In the genomic region with DNA sequence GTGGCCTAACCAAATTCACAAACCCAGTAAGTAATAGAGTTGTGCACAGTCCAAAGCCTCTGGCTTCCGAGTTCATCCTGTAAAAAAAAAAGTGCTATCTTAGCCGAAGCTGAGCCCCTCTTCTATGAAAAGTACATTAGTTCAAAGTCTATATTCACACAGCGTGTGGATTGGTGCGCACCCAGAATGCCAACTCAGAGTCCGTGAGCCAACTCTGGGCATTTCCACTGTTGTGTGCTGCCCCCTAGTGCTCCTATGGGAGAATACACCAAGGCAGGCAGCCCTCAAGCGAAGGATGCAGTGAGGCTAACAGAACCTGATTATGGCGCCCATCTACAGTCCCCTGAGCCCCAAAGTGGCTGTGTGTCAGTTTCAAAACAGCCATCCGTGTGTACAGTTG, we compare ENCODE assay signal across 9 mouse cellular contexts. TPM values are rescaled to one million over a fixed set of nuclear protein-coding genes. Genes with fewer than 3 reads are reported as not detected.
DNase-seq lines count a peak whose midpoint lies in the region; ATAC-seq lines count a peak whose summit lies in the region.
"Had no signal": no experiment of that assay in that cellular context is flagged by ENCODE, and none has a peak within 500 bp of the region (broad histone marks: within the 10 kb centered on the region; RNA-seq: fewer than 3 reads in every experiment).

No protein-coding gene starts in this region.

- no peak overlapping the region for H3K4me2 ChIP-seq in intestine, embryonic 15.5 days (replicated peaks)

- no peaks in the 10 kb centered on the region for H3K36me3 ChIP-seq in intestine, embryonic 15.5 days
- no peaks in the 10 kb centered on the region for H3K36me3 ChIP-seq in splenic B cell, adult 2 months (ENCODE audit: control insufficient read depth, insufficient read depth, low read length, poor library complexity, severe bottlenecking)

- WGBS in intestine, embryonic 15.5 days, result 14% methylated on average over 8 of the region's 8 CpGs

- H3K4me3 ChIP-seq in intestine, embryonic 15.5 days (replicated peaks), result no peak overlapping the region
- H3K4me3 ChIP-seq: erythroblast, embryonic 14.5 days had no signal

- intact Hi-C loops in left cerebral cortex, postnatal 36 days (cut with DNase I), result loop anchor here (5.0 kb wide), 1 partner anchor 91 kb away; no protein-coding TSS in a partner anchor

- H3K9ac ChIP-seq in intestine, embryonic 15.5 days, result no peak overlapping the region

- no peak overlapping the region for H3K27ac ChIP-seq in intestine, embryonic 15.5 days

- H3K4me1 ChIP-seq in intestine, embryonic 15.5 days (replicated peaks), result no peaks in the 10 kb centered on the region

- no peaks in the 10 kb centered on the region for H3K9me3 ChIP-seq in intestine, embryonic 15.5 days

- peak; percentile 75 for DNase-seq in urinary bladder, postnatal 14 days (ENCODE audit: low spot score)
- no peak for DNase-seq in urinary bladder, postnatal 10 days (ENCODE audit: low spot score)
- peak; percentile 92 for DNase-seq in cerebellum, adult 9-10 months
- DNase-seq in left cerebral cortex, postnatal 36 days (ENCODE audit: low spot score in 2 of 2), result peak; percentile 72 to 76
- DNase-seq in splenic B cell, adult 2 months (ENCODE audit: low read depth, low spot score), result peak; percentile 75

- ATAC-seq in frontal cortex, adult (ENCODE audit: low TSS enrichment), result peak; percentile 85
- ATAC-seq in intestine, embryonic 15.5 days, result peak; percentile 79
- ATAC-seq in monocyte, adult 5-6 weeks (replicated peaks; ENCODE audit: insufficient number of reproducible peaks, low FRiP score, low TSS enrichment, poor library complexity, severe bottlenecking), result peak; percentile 96

- H3K27me3 ChIP-seq in intestine, embryonic 15.5 days (replicated peaks), result peaks cover 3% of the 10 kb centered on the region
- no peaks in the 10 kb centered on the region for H3K27me3 ChIP-seq in splenic B cell, adult 2 months (ENCODE audit: control insufficient read depth, insufficient read depth, low read length, poor library complexity, severe bottlenecking)

RNA-seq across cellular contexts. Expression of gene Kdf1, which starts 5.8 kb away (rescaled TPM):
- 40.5 and 45.1 TPM in 2 replicates for polyA plus RNA-seq in intestine, embryonic 15.5 days (2015; fragmentation: Nextera tagmentation; extraction: Ambion mirVana)
- not detected for total RNA-seq in left cerebral cortex, postnatal 36 days (2021)
- total RNA-seq in monocyte, adult 5-6 weeks (2017), result not detected in 3 replicates
- polyA plus RNA-seq: erythroblast, embryonic 14.5 days had no signal

RNA-seq across cellular contexts. Expression of gene Trnp1, which starts 14.6 kb away (rescaled TPM):
- polyA plus RNA-seq in intestine, embryonic 15.5 days (2015; fragmentation: Nextera tagmentation; extraction: Ambion mirVana), result 1.6 and 1.7 TPM in 2 replicates
- total RNA-seq in left cerebral cortex, postnatal 36 days (2021), result 100 to 1,000 TPM; 168 to 210 TPM
- not detected in 3 replicates for total RNA-seq in monocyte, adult 5-6 weeks (2017)
- polyA plus RNA-seq: erythroblast, embryonic 14.5 days had no signal

RNA-seq across cellular contexts. Expression of gene Nudc, which starts 32.8 kb away (rescaled TPM):
- polyA plus RNA-seq in intestine, embryonic 15.5 days (2015; fragmentation: Nextera tagmentation; extraction: Ambion mirVana), result 280 and 288 TPM in 2 replicates
- 100 to 1,000 TPM; 139 to 143 TPM for total RNA-seq in left cerebral cortex, postnatal 36 days (2021)
- 88.6 to 116 TPM (median 99.8 TPM) in 3 replicates for total RNA-seq in monocyte, adult 5-6 weeks (2017)

RNA-seq across cellular contexts. Expression of gene Tent5b, which starts 33.0 kb away (rescaled TPM):
- polyA plus RNA-seq in intestine, embryonic 15.5 days (2015; fragmentation: Nextera tagmentation; extraction: Ambion mirVana), result 0.82 and 0.94 TPM in 2 replicates
- not detected for total RNA-seq in left cerebral cortex, postnatal 36 days (2021)
- total RNA-seq in monocyte, adult 5-6 weeks (2017), result not detected in 3 replicates
- polyA plus RNA-seq: erythroblast, embryonic 14.5 days had no signal

RNA-seq across cellular contexts. Expression of gene Nr0b2, which starts 40.2 kb away (rescaled TPM):
- 7.5 and 8.1 TPM in 2 replicates for polyA plus RNA-seq in intestine, embryonic 15.5 days (2015; fragmentation: Nextera tagmentation; extraction: Ambion mirVana)
- not detected for total RNA-seq in left cerebral cortex, postnatal 36 days (2021)
- total RNA-seq in monocyte, adult 5-6 weeks (2017), result not detected in 3 replicates
- polyA plus RNA-seq: erythroblast, embryonic 14.5 days had no signal

Comparison
In these comparisons a context has a peak if more than half of its experiments do, and no peak if none do; other contexts are left out.
1. RNA of gene Trnp1, which starts 14.6 kb away (total RNA-seq): 168 to 210 TPM in left cerebral cortex, postnatal 36 days; not detected in monocyte, adult 5-6 weeks; every median in the first group is over 100 times any median in the second.
2. Peak in every context shown above with its lines, with median percentiles within 50 percentile points of each other: ATAC-seq.